Mouse (Mus musculus) midbrain, embryonic 10.5 days (tissue): ENCODE results near the gene Ripor1. TPM values are rescaled to one million over a fixed set of nuclear protein-coding genes. Genes with fewer than 3 reads are reported as not detected.
"Not testable (repeated sequence)": the region's sequence is repeated elsewhere in the genome, so short reads cannot be mapped to it uniquely, and the experiment has no call there.

Experiments
- DNase-seq: peaks from one replicate; pipeline ENCODE4 v3.0.0-alpha.2; 2017; ENCODE audit warnings: low spot score
- H3K27ac ChIP-seq: fragments of 300-500 bp; sonication (generic); replicated peaks from 2 replicates; pipeline ENCODE4 v1.5.1; 2016; ENCODE audit warnings: mild to moderate bottlenecking
- H3K27me3 ChIP-seq: fragments of 300-500 bp; sonication (generic); 2 replicates; pipeline ENCODE4 v1.6.1; 2016; ENCODE audit warnings: low read depth, mild to moderate bottlenecking; ENCODE audit not compliant: poor library complexity, severe bottlenecking
- H3K36me3 ChIP-seq: fragments of 300-500 bp; sonication (generic); 2 replicates; pipeline ENCODE4 v1.6.1; 2016; ENCODE audit warnings: mild to moderate bottlenecking, moderate library complexity
- H3K4me1 ChIP-seq: fragments of 300-500 bp; sonication (generic); 2 replicates; pipeline ENCODE4 v1.6.1; 2016
- H3K4me3 ChIP-seq: fragments of 300-500 bp; sonication (generic); 2 replicates; pipeline ENCODE4 v1.5.1; 2016; ENCODE audit warnings: mild to moderate bottlenecking, moderate library complexity
- H3K9me3 ChIP-seq: fragments of 300-500 bp; sonication (generic); replicated peaks from 2 replicates; pipeline ENCODE4 v1.6.1; 2016; ENCODE audit warnings: mild to moderate bottlenecking
- WGBS: fragments of 180-500 bp; shearing (Covaris S2); methylation state at CpG from one replicate; pipeline ENCODE4 v1.1.7; 2016; 5-methylcytosine and 5-hydroxymethylcytosine counted together
- polyA plus RNA-seq: library from polyadenylated mRNA; unstranded; fragments of >200 nt; fragmentation: Nextera tagmentation; extraction: Ambion mirVana; gene quantifications from 2 replicates; pipeline ENCODE4 v1.2.1, GENCODE M21; 2016

Gene Ripor1
- polyA plus RNA-seq, 1 experiment from 2014 or later: 15.9 TPM

GRCm38 (mm10) chr8:105592431-105592830 is 12.6 kb upstream of the Ripor1 start:
- DNase-seq: no peak
- Histone ChIP-seq H3K27ac (no peak overlapping the region), H3K36me3 (no peaks in the 10 kb centered on the region), H3K27me3 (peaks cover 24% of the 10 kb centered on the region), H3K4me1 (peaks cover 17% of the 10 kb centered on the region), H3K4me3 (no peak overlapping the region), H3K9me3 (no peaks in the 10 kb centered on the region)
- 88% methylated on average over 2 of the region's 2 CpGs for WGBS

- Histone ChIP-seq H3K36me3 (no peaks in the 10 kb centered on the region), H3K27ac (0 out of 2 replicates have a peak overlapping the region, but pooled peaks have one; percentile 49), H3K4me3 (peak overlapping the region; percentile 16), H3K4me1 (peaks cover 17% of the 10 kb centered on the region), H3K27me3 (peaks cover 24% of the 10 kb centered on the region), H3K9me3 (no peaks in the 10 kb centered on the region)
- 35% methylated on average over 15 of the region's 15 CpGs for WGBS
- DNase-seq: peak; percentile 25
These were observed 11.2 kb upstream of the Ripor1 start for GRCm38 (mm10) chr8:105593859-105594258.

GRCm38 (mm10) chr8:105594451-105595242 is 10.4 kb upstream of the Ripor1 start:
- H3K4me3 ChIP-seq: no peak overlapping the region
- WGBS: 81% methylated on average over 18 of the region's 18 CpGs
- no peak for DNase-seq
- H3K9me3 ChIP-seq: no peaks in the 10 kb centered on the region
- H3K4me1 ChIP-seq: peaks cover 17% of the 10 kb centered on the region
- no peaks in the 10 kb centered on the region for H3K36me3 ChIP-seq
- peaks cover 24% of the 10 kb centered on the region for H3K27me3 ChIP-seq
- H3K27ac ChIP-seq: no peak overlapping the region

GRCm38 (mm10) chr8:105596362-105597034 is 8.6 kb upstream of the Ripor1 start:
- H3K4me3 ChIP-seq: peak overlapping the region; percentile 22
- DNase-seq: peak; percentile 56
- no peaks in the 10 kb centered on the region for H3K9me3 ChIP-seq
- H3K27me3 ChIP-seq: peaks cover 24% of the 10 kb centered on the region
- no peaks in the 10 kb centered on the region for H3K36me3 ChIP-seq
- no peak overlapping the region for H3K27ac ChIP-seq
- 7% methylated on average over 14 of the region's 14 CpGs for WGBS
- peaks cover 17% of the 10 kb centered on the region for H3K4me1 ChIP-seq

- Histone ChIP-seq H3K27ac (no peak overlapping the region), H3K4me1 (peaks cover 14% of the 10 kb centered on the region), H3K36me3 (no peaks in the 10 kb centered on the region), H3K4me3 (no peak overlapping the region), H3K27me3 (peaks cover 28% of the 10 kb centered on the region), H3K9me3 (no peaks in the 10 kb centered on the region)
- no peak for DNase-seq
- WGBS: 78% methylated on average over 6 of the region's 6 CpGs
These were observed 6.3 kb upstream of the Ripor1 start for GRCm38 (mm10) chr8:105598777-105599176.

- peaks cover 13% of the 10 kb centered on the region for H3K27me3 ChIP-seq
- no peaks in the 10 kb centered on the region for H3K9me3 ChIP-seq
- H3K36me3 ChIP-seq: no peaks in the 10 kb centered on the region
- no peak overlapping the region for H3K27ac ChIP-seq
- H3K4me3 ChIP-seq: no peak overlapping the region
- WGBS: 73% methylated on average over 5 of the region's 5 CpGs
- DNase-seq: no peak
- peaks cover 24% of the 10 kb centered on the region for H3K4me1 ChIP-seq
These were observed 3.8 kb upstream of the Ripor1 start for GRCm38 (mm10) chr8:105601301-105601700.

- 79% methylated on average over 3 of the region's 3 CpGs for WGBS
- not testable (repeated sequence) for DNase-seq, H3K9me3 ChIP-seq, H3K4me3 ChIP-seq, H3K36me3 ChIP-seq, H3K27ac ChIP-seq
- peaks cover 13% of the 10 kb centered on the region for H3K27me3 ChIP-seq
- H3K4me1 ChIP-seq: peaks cover 32% of the 10 kb centered on the region
These were observed 2.5 kb upstream of the Ripor1 start for GRCm38 (mm10) chr8:105602540-105602939.

GRCm38 (mm10) chr8:105605491-105606188 is 585 bp downstream of the Ripor1 start:
- peaks cover 13% of the 10 kb centered on the region for H3K27me3 ChIP-seq
- no peaks in the 10 kb centered on the region for H3K36me3 ChIP-seq
- H3K27ac ChIP-seq: peak overlapping the region; percentile 90
- WGBS: 2% methylated on average over 39 of the region's 39 CpGs
- no peaks in the 10 kb centered on the region for H3K9me3 ChIP-seq
- H3K4me1 ChIP-seq: peaks cover 34% of the 10 kb centered on the region
- peak; percentile 62 for DNase-seq
- peak overlapping the region; percentile 67 for H3K4me3 ChIP-seq

- Histone ChIP-seq H3K36me3 (no peaks in the 10 kb centered on the region), H3K27ac (peak overlapping the region; percentile 90), H3K9me3 (no peaks in the 10 kb centered on the region), H3K4me3 (peak overlapping the region; percentile 67), H3K4me1 (peaks cover 34% of the 10 kb centered on the region), H3K27me3 (peaks cover 19% of the 10 kb centered on the region)
- DNase-seq: peak; percentile 88
- 2% methylated on average over 30 of the region's 30 CpGs for WGBS
These were observed 1.4 kb downstream of the Ripor1 start for GRCm38 (mm10) chr8:105606189-105607023.

- Histone ChIP-seq H3K36me3 (no peaks in the 10 kb centered on the region), H3K4me1 (peaks cover 34% of the 10 kb centered on the region), H3K9me3 (no peaks in the 10 kb centered on the region), H3K27ac (peak overlapping the region; percentile 90), H3K4me3 (peak overlapping the region; percentile 67), H3K27me3 (peaks cover 26% of the 10 kb centered on the region)
- 8% methylated on average over 10 of the region's 10 CpGs for WGBS
- no peak for DNase-seq
These were observed 2.0 kb downstream of the Ripor1 start for GRCm38 (mm10) chr8:105607062-105607461.

GRCm38 (mm10) chr8:105607684-105608083 is 2.6 kb downstream of the Ripor1 start:
- Histone ChIP-seq H3K27ac (no peak overlapping the region), H3K36me3 (no peaks in the 10 kb centered on the region), H3K27me3 (peaks cover 32% of the 10 kb centered on the region), H3K9me3 (no peaks in the 10 kb centered on the region), H3K4me3 (no peak overlapping the region), H3K4me1 (peaks cover 34% of the 10 kb centered on the region)
- WGBS: 33% methylated on average over 4 of the region's 4 CpGs
- no peak for DNase-seq

- Histone ChIP-seq H3K36me3 (no peaks in the 10 kb centered on the region), H3K27ac (no peak overlapping the region), H3K27me3 (peaks cover 37% of the 10 kb centered on the region), H3K4me3 (no peak overlapping the region), H3K9me3 (no peaks in the 10 kb centered on the region), H3K4me1 (peaks cover 48% of the 10 kb centered on the region)
- 86% methylated on average over 2 of the region's 2 CpGs for WGBS
- no peak for DNase-seq
These were observed 4.3 kb downstream of the Ripor1 start for GRCm38 (mm10) chr8:105609355-105609754.
